Mouse (Mus musculus) lung, adult 2 months (tissue): Measurements from ENCODE around the gene Hcfc2. TPM values are rescaled to one million over a fixed set of nuclear protein-coding genes. Genes with fewer than 3 reads are reported as not detected.

Experiments used
- DNase-seq: peaks from one replicate; pipeline ENCODE4 v3.0.0; 2022
- H3K4me1 ChIP-seq: fragments of 200-500 bp; 2 replicates; pipeline ENCODE4 v1.6.1; 2011; ENCODE audit warnings: low read length; ENCODE audit not compliant: control insufficient read depth, insufficient read depth
- H3K4me3 ChIP-seq: fragments of 200-500 bp; replicated peaks from 2 replicates; pipeline ENCODE3; 2011; ENCODE audit warnings: low read depth, mild to moderate bottlenecking, control low read depth, low read length; ENCODE audit errors: extremely low read depth
- CTCF ChIP-seq: fragments of 200-500 bp; IDR thresholded peaks from 2 replicates; pipeline ENCODE4 v1.5.1; 2011; ENCODE audit warnings: mild to moderate bottlenecking, low read length, control low read depth; ENCODE audit not compliant: insufficient read depth
- POLR2A ChIP-seq: fragments of 200-500 bp; IDR thresholded peaks from 2 replicates; pipeline ENCODE4 v1.6.1; 2011; ENCODE audit warnings: low read depth, mild to moderate bottlenecking, control low read depth, low read length, borderline replicate concordance; ENCODE audit errors: extremely low read depth
- WGBS: fragments of 180-500 bp; shearing (Covaris S2); methylation state at CpG from one replicate; pipeline ENCODE4 v1.1.7; 2018; 5-methylcytosine and 5-hydroxymethylcytosine counted together
- polyA plus RNA-seq: library from polyadenylated mRNA; depleted of rRNA; stranded (reverse); fragments of >200 nt; gene quantifications from 2 replicates; pipeline ENCODE4 v1.2.3, GENCODE M21; 2012

Hcfc2 gene
- polyA plus RNA-seq, 1 experiment = 9.3 TPM

DNA sequence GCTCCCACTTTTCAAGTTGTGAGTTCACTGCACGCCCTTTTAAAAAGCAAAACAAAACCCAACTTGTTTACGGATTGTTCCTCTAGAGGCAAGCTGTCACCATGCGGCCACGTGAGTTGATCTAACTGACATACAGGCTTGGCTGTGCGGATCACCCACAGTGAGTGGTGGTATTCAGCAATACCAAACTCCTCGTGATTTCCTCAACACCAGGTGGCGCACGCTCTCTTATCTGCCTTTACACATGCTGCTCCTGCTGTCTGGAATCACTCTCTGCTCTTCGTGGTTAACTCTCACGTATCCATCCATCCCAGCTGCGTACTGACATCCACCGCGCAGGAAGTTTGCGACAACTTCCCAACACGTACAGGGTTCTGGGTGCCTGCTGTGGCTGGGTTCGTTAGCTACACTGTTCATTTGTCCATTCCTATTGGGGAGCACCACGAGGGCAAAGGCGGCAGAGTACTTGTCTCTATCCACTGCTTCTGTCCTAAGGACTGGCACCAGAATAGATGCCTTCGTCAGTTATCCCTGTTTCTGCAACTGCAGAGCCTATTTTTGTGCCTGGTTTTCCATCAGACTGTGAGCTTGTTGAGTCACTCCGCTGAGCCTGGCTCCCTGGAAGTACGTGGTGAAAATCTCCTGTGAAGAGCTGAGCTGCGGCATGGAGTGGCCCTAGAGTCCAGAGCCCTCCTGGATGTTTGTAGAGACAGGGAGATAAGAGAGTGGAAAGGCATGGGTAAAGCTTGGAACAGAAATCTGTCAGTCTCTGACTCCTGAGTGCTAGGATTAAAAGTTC is 29.3 kb upstream of the Hcfc2 start:
- TF ChIP-seq POLR2A = no peak
- TF ChIP-seq CTCF = peak; percentile 81
- peak; percentile 82 for DNase-seq
- Histone ChIP-seq H3K4me3 (peak overlapping the region; percentile 7), H3K4me1 (peaks cover 2% of the 10 kb centered on the region; the same call in 1 of the 2 replicates)
- 11% methylated on average over 22 of the region's 22 CpGs for WGBS

- DNase-seq = no peak
- Histone ChIP-seq H3K4me1 (peaks cover 2% of the 10 kb centered on the region; the same call in 1 of the 2 replicates), H3K4me3 (no peak overlapping the region)
- no peak for TF ChIP-seq CTCF
- no peak for TF ChIP-seq POLR2A
- 69% methylated on average over 6 of the region's 6 CpGs for WGBS
Observed at GRCm38 (mm10) chr10:82670205-82670604, 25.8 kb upstream of the Hcfc2 start.

DNA sequence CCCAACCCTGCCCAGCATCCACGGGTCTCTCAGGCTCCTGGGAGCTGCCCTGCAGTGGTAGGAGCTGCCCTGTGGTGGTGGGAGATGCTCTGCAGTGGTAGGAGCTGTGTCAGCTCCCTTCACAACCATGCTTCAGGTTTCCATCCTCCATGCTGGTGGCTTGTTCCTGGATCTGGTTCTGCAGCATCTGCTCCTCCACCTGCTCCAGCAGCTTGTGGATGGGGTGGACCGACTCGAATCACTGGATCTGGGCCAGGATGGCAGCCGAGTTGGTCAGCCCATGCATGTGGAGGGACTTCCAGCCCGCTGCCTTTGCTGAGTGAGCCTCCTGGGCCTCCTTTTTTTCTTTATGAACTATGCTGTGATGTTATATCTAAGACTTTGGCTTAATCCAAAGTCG is 19.0 kb upstream of the Hcfc2 start:
- H3K4me3 ChIP-seq = no peak overlapping the region
- no peaks in the 10 kb centered on the region for H3K4me1 ChIP-seq
- TF ChIP-seq CTCF = no peak
- TF ChIP-seq POLR2A = no peak
- 72% methylated on average over 6 of the region's 6 CpGs for WGBS
- DNase-seq = no peak

DNA sequence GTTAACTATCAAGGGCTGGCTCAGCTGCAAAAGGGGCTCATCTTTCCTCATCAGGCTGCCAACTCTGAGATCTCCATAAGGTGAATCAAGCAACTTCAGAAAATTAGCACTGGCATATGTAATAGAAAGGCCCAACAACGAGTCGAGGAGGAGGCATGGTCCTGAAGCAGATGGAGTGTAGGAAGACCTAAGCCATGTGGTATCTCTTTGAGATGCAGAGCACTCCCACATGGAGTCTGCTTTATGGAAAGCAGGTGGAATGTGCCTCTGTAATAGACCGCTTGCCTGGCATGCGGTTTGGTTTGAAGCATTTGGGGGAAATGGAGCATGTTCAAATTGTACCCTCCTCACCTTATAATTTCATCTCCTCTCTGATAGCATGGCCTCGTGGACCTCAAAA is 15.2 kb upstream of the Hcfc2 start:
- Histone ChIP-seq H3K4me1 (no peaks in the 10 kb centered on the region), H3K4me3 (no peak overlapping the region)
- TF ChIP-seq POLR2A (no peak), CTCF (no peak)
- 92% methylated on average over 5 of the region's 5 CpGs for WGBS
- no peak for DNase-seq

- DNase-seq = no peak
- H3K4me1 ChIP-seq = no peaks in the 10 kb centered on the region
- WGBS = 85% methylated on average over 7 of the region's 7 CpGs
- no peak for TF ChIP-seq CTCF
- no peak for TF ChIP-seq POLR2A
- H3K4me3 ChIP-seq = no peak overlapping the region
Observed at GRCm38 (mm10) chr10:82681639-82682038, 14.3 kb upstream of the Hcfc2 start.

- WGBS = 45% methylated on average over 2 of the region's 2 CpGs
- Histone ChIP-seq H3K4me3 (no peak overlapping the region), H3K4me1 (0 out of 2 replicates have a peak, but pooled peaks cover under 1% of the 10 kb centered on the region)
- no peak for DNase-seq
- no peak for TF ChIP-seq POLR2A
- TF ChIP-seq CTCF = no peak
Observed at GRCm38 (mm10) chr10:82685440-82685839, 10.5 kb upstream of the Hcfc2 start.

GRCm38 (mm10) chr10:82689681-82690211 is 6.2 kb upstream of the Hcfc2 start:
- Histone ChIP-seq H3K4me3 (no peak overlapping the region), H3K4me1 (0 out of 2 replicates have a peak, but pooled peaks cover 2% of the 10 kb centered on the region)
- 31% methylated on average over 7 of the region's 7 CpGs for WGBS
- DNase-seq = no peak
- TF ChIP-seq CTCF (no peak), POLR2A (no peak)

GRCm38 (mm10) chr10:82690494-82690893 is 5.5 kb upstream of the Hcfc2 start, which contains the start of gene Glt8d2:
TSS of gene Glt8d2 (minus strand) at chr10:82690650.
- peak; percentile 19; the same call in 1 of the 2 replicates for TF ChIP-seq POLR2A
- no peak for TF ChIP-seq CTCF
- Histone ChIP-seq H3K4me3 (peak within 1 kb of the TSS; percentile 2), H3K4me1 (0 out of 2 replicates have a peak, but pooled peaks cover 2% of the 10 kb centered on the region)
- WGBS = 4% methylated on average over 14 of the region's 14 CpGs
- peak; percentile 20 for DNase-seq

GRCm38 (mm10) chr10:82696453-82697079 is 606 bp downstream of the Hcfc2 start:
- no peak for TF ChIP-seq CTCF
- no peak for TF ChIP-seq POLR2A
- WGBS = 49% methylated on average over 4 of the region's 4 CpGs
- Histone ChIP-seq H3K4me1 (peaks cover 8% of the 10 kb centered on the region), H3K4me3 (no peak overlapping the region)
- DNase-seq = no peak

DNA sequence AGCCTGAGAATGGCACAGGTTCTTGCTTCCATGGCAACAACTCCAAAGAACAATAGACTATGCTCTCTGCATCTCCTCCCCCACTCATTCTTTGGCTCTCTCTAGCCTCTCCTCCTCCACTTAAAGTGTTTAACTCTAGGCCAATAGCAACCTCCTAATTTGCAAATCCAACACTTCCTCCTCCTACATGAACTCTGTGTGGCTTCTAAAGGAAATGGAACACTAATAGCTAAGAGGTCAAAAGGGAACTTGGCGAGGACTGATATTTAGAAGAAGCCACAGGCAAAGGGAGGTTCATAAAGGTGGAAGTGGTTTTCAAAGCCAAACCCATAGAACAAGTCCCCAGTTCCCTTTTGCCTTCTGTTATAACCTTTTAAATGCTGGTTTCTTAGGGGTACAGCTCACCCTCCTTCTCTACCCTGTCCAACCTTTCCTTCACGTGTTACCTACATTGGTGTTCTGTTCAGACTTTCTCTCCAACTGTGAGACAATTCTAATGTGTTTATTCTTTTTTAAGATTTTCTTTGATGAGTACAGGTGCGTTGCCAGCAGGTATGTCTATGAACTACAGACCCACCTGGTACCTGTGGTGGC is 1.4 kb downstream of the Hcfc2 start:
- TF ChIP-seq POLR2A (no peak), CTCF (no peak)
- Histone ChIP-seq H3K4me3 (no peak overlapping the region), H3K4me1 (peaks cover 8% of the 10 kb centered on the region)
- no peak for DNase-seq
- 56% methylated on average over 3 of the region's 3 CpGs for WGBS
